Mouse (Mus musculus): ENCODE measurements around the gene Dnah2.

DNA sequence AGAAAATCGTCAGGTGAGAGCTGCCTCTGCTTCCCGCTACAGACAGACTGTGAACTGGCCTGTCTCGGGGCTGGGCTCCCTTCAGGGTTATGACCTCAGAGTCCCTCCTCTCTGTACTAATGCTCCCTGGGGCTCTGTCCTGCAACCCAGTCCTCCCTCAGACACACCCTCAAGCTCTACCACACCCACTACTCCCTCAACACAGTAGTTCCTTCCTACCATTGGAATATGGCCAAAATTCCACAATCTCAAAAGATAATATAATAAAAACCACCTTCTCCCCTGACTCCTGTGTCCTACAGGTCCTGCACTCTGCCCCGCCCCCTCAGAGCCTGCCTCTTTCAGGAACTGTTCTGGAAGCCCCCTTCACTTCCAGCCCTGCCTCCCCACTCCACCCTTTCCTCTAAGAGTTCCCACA is 45.0 kb downstream of the Dnah2 start:
- no peak for TF ChIP-seq CTCF (IDR thresholded peaks at IDR 0.05; ENCODE audit: low read depth)
- no peak for TF ChIP-seq EP300 (IDR thresholded peaks at IDR 0.05; ENCODE audit: low read depth)

Measured in liver, embryonic 14.5 days (tissue).